Mouse (Mus musculus): ENCODE results near the gene Cacna2d4.

GRCm38 (mm10) chr6:119237427-119237989 is 1.2 kb downstream of the Cacna2d4 start:
- TF ChIP-seq GATA1 (IDR thresholded peaks at IDR 0.05; ENCODE audit: low read length): no peak
- TF ChIP-seq TAL1 (IDR thresholded peaks at IDR 0.05; ENCODE audit: low read length): no peak
